In genomic region chr6:29985058-29985498, GRCm38 (mm10) we compare ENCODE assay signal across 8 mouse cellular contexts.
A peak's percentile ranks its signal among the peaks of the same experiment; 100 is the strongest.
DNase-seq lines count a peak whose midpoint lies in the region; ATAC-seq and TF ChIP-seq lines count a peak whose summit lies in the region.

No protein-coding gene starts in this region.

- H3K79me2 ChIP-seq in CH12.LX (replicated peaks; ENCODE audit: control insufficient read depth, extremely low read depth, insufficient read depth, poor library complexity, severe bottlenecking): no peaks in the 10 kb centered on the region

- in situ Hi-C loops in CH12.LX (cut with MboI; ENCODE audit: low pct_ligation_motif_present, low pct_unique_long_range_greater_than_20kb, low sequenced_read_pairs): no loop called here

- TF ChIP-seq POLR2A in CH12.LX (IDR thresholded peaks at IDR 0.05; ENCODE audit: low read depth, low read length): no peak; the same call in 1 of the 2 replicates
- peak; percentile 69 for TF ChIP-seq POLR2A in testis, adult 2 months (IDR thresholded peaks at IDR 0.05; ENCODE audit: control insufficient read depth, low read depth, low read length)

- WGBS in forebrain, embryonic 10.5 days: under 1% methylated on average over 37 of the region's 37 CpGs
- WGBS in heart, embryonic 14.5 days: under 1% methylated on average over 37 of the region's 37 CpGs
- WGBS in liver, embryonic 15.5 days (ENCODE audit: insufficient replicate concordance): under 1% methylated on average over 37 of the region's 37 CpGs
- WGBS in neural tube, embryonic 11.5 days: under 1% methylated on average over 37 of the region's 37 CpGs

- peak overlapping the region; percentile 41 for H3K9ac ChIP-seq in CH12.LX (ENCODE audit: insufficient read depth, low read depth)
- peak overlapping the region; percentile 69 for H3K9ac ChIP-seq in heart, embryonic 14.5 days (ENCODE audit: low read length)
- peak overlapping the region; percentile 62 for H3K9ac ChIP-seq in liver, embryonic 15.5 days
- H3K9ac ChIP-seq in neural tube, embryonic 11.5 days (ENCODE audit: low read length): peak overlapping the region; percentile 50

- ATAC-seq in heart, embryonic 14.5 days (ENCODE audit: insufficient number of reproducible peaks, insufficient read depth, low FRiP score, low read depth): peak; percentile 73
- peak; percentile 88 for ATAC-seq in liver, embryonic 15.5 days (ENCODE audit: insufficient read depth)
- ATAC-seq in neural tube, embryonic 11.5 days (ENCODE audit: insufficient read depth, low FRiP score, low TSS enrichment): peak; percentile 71; the same call in 1 of the 2 replicates

- no peak for TF ChIP-seq EP300 in CH12.LX (IDR thresholded peaks at IDR 0.05; ENCODE audit: low read length)

- H3K27ac ChIP-seq in CH12.LX (ENCODE audit: insufficient read depth, low read depth): no peak overlapping the region
- peak overlapping the region; percentile 76 for H3K27ac ChIP-seq in forebrain, embryonic 10.5 days
- peak overlapping the region in 1 of 2 experiments; percentile 20; a peak in 1 of 4 replicates for H3K27ac ChIP-seq in heart, embryonic 14.5 days (replicated peaks in 1 of 2; ENCODE audit: control insufficient read depth in 1 of 2, insufficient read depth in 1 of 2, low read depth in 2 of 2, low read length in 2 of 2)
- peak overlapping the region; percentile 56 for H3K27ac ChIP-seq in liver, embryonic 15.5 days (replicated peaks)
- no peak overlapping the region for H3K27ac ChIP-seq in neural tube, embryonic 11.5 days (ENCODE audit: low read depth, low read length)
- no peak overlapping the region for H3K27ac ChIP-seq in testis, adult 2 months (ENCODE audit: control insufficient read depth, insufficient read depth, low read depth, low read length)

- H3K9me3 ChIP-seq in CH12.LX (replicated peaks; ENCODE audit: low read length): peaks cover 3% of the 10 kb centered on the region
- H3K9me3 ChIP-seq in forebrain, embryonic 10.5 days: no peaks in the 10 kb centered on the region; the same call in 1 of the 2 replicates
- no peaks in the 10 kb centered on the region for H3K9me3 ChIP-seq in heart, embryonic 14.5 days (ENCODE audit: control insufficient read depth, low read length)
- no peaks in the 10 kb centered on the region for H3K9me3 ChIP-seq in liver, embryonic 15.5 days (replicated peaks)
- H3K9me3 ChIP-seq in neural tube, embryonic 11.5 days (ENCODE audit: control insufficient read depth, low read length): no peaks in the 10 kb centered on the region

- H3K4me2 ChIP-seq in CH12.LX (ENCODE audit: insufficient read depth, low read depth, poor library complexity, severe bottlenecking): peak overlapping the region; percentile 63
- peak overlapping the region; percentile 97 for H3K4me2 ChIP-seq in heart, embryonic 14.5 days (ENCODE audit: low read length)
- peak overlapping the region; percentile 91 for H3K4me2 ChIP-seq in liver, embryonic 15.5 days
- H3K4me2 ChIP-seq in neural tube, embryonic 11.5 days (ENCODE audit: low read depth): peak overlapping the region; percentile 86

- no peak for TF ChIP-seq RAD21 in CH12.LX (IDR thresholded peaks at IDR 0.05; ENCODE audit: low read depth, low read length)

- H3K36me3 ChIP-seq in CH12.LX (replicated peaks in 1 of 2; ENCODE audit: control insufficient read depth in 1 of 2, insufficient read depth in 1 of 2, low read length in 1 of 2): no peaks in the 10 kb centered on the region
- no peaks in the 10 kb centered on the region for H3K36me3 ChIP-seq in forebrain, embryonic 10.5 days (replicated peaks)
- no peaks in the 10 kb centered on the region for H3K36me3 ChIP-seq in heart, embryonic 14.5 days (ENCODE audit: control insufficient read depth, insufficient read depth, low read length)
- no peaks in the 10 kb centered on the region for H3K36me3 ChIP-seq in liver, embryonic 15.5 days (replicated peaks)
- no peaks in the 10 kb centered on the region for H3K36me3 ChIP-seq in neural tube, embryonic 11.5 days (ENCODE audit: control insufficient read depth, insufficient read depth, low read length)
- H3K36me3 ChIP-seq in testis, adult 2 months (ENCODE audit: control insufficient read depth, insufficient read depth, low read length): no peaks in the 10 kb centered on the region

- peaks cover 9 to 11% of the 10 kb centered on the region in 2 experiments for H3K4me1 ChIP-seq in CH12.LX (ENCODE audit: control insufficient read depth in 1 of 2, insufficient read depth in 2 of 2)
- H3K4me1 ChIP-seq in forebrain, embryonic 10.5 days: peaks cover 13% of the 10 kb centered on the region
- no peaks in the 10 kb centered on the region for H3K4me1 ChIP-seq in heart, embryonic 14.5 days (ENCODE audit: control insufficient read depth in 2 of 2, insufficient read depth in 2 of 2, low read length in 2 of 2)
- peaks cover 45% of the 10 kb centered on the region for H3K4me1 ChIP-seq in liver, embryonic 15.5 days (replicated peaks)
- H3K4me1 ChIP-seq in neural tube, embryonic 11.5 days (ENCODE audit: control insufficient read depth, insufficient read depth, low read length): no peaks in the 10 kb centered on the region
- H3K4me1 ChIP-seq in testis, adult 2 months (ENCODE audit: control insufficient read depth, insufficient read depth, low read length): peaks cover 2% of the 10 kb centered on the region; the same call in 1 of the 2 replicates

- no peak for TF ChIP-seq CTCF in CH12.LX (conservative IDR thresholded peaks at IDR 0.05 in 1 of 2, IDR thresholded peaks at IDR 0.05 in 1 of 2; ENCODE audit: low read depth in 2 of 2, low read length in 2 of 2)
- TF ChIP-seq CTCF in testis, adult 2 months (IDR thresholded peaks at IDR 0.05; ENCODE audit: control insufficient read depth, insufficient read depth, insufficient replicate concordance, low read depth, low read length): no peak

- dilution Hi-C loops in CH12.LX (cut with MboI; ENCODE audit: extremely low pct_ligation_motif_present, extremely low pct_unique_long_range_greater_than_20kb, low sequenced_read_pairs): no loop called here

- peak; percentile 91 for DNase-seq in CH12.LX (ENCODE audit: extremely low read depth)
- peak; percentile 95 for DNase-seq in c-Kit-positive CD71-negative TER-119-negative erythroid progenitor cells, embryonic 14.5 days (ENCODE audit: low read depth)
- DNase-seq in forebrain, embryonic 10.5 days (ENCODE audit: extremely low spot score, low spot score): peak; percentile 74
- DNase-seq in kidney, postnatal 10 days: peak; percentile 90
- peak; percentile 71 for DNase-seq in neural tube, embryonic 11.5 days (ENCODE audit: low spot score)

- peaks cover 3% of the 10 kb centered on the region for H3K27me3 ChIP-seq in CH12.LX (replicated peaks)
- peaks cover 21% of the 10 kb centered on the region for H3K27me3 ChIP-seq in forebrain, embryonic 10.5 days (ENCODE audit: poor library complexity, severe bottlenecking)
- peaks cover 3% of the 10 kb centered on the region; the same call in 1 of the 2 replicates for H3K27me3 ChIP-seq in heart, embryonic 14.5 days (ENCODE audit: control insufficient read depth, insufficient read depth, low read length)
- peaks cover 12% of the 10 kb centered on the region for H3K27me3 ChIP-seq in liver, embryonic 15.5 days
- H3K27me3 ChIP-seq in neural tube, embryonic 11.5 days (ENCODE audit: control insufficient read depth, insufficient read depth, low read length): peaks cover 8% of the 10 kb centered on the region
- no peaks in the 10 kb centered on the region for H3K27me3 ChIP-seq in testis, adult 2 months (ENCODE audit: control insufficient read depth, insufficient read depth, low read length)

- H3K4me3 ChIP-seq in CH12.LX (replicated peaks in 1 of 3; ENCODE audit: low read depth in 2 of 3, low read length in 2 of 3, poor library complexity in 1 of 3): peak overlapping the region; percentile 54 to 63 (median 61)
- peak overlapping the region; percentile 70 for H3K4me3 ChIP-seq in forebrain, embryonic 10.5 days
- H3K4me3 ChIP-seq in heart, embryonic 14.5 days (ENCODE audit: control insufficient read depth in 1 of 2, insufficient read depth in 1 of 2, low read depth in 1 of 2, low read length in 2 of 2): peak overlapping the region; percentile 54 to 61
- peak overlapping the region; percentile 57 for H3K4me3 ChIP-seq in liver, embryonic 15.5 days (replicated peaks)
- peak overlapping the region; percentile 47 for H3K4me3 ChIP-seq in neural tube, embryonic 11.5 days (ENCODE audit: low read depth, low read length)
- peak overlapping the region; percentile 90 for H3K4me3 ChIP-seq in testis, adult 2 months (ENCODE audit: control insufficient read depth, low read depth, low read length)

TF ChIP-seq in CH12.LX, 34 proteins besides CTCF, POLR2A, EP300 and RAD21:
- TF ChIP-seq IRF4 (IDR thresholded peaks at IDR 0.05; ENCODE audit: low read depth, low read length) (0 out of 2 replicates have a peak, but pooled peaks have one; percentile 28), JUND (conservative IDR thresholded peaks at IDR 0.05; ENCODE audit: low read depth, low read length) (no peak), UBTF (IDR thresholded peaks at IDR 0.05; ENCODE audit: low read depth, low read length) (peak; percentile 75; the same call in 1 of the 2 replicates), CHD1 (IDR thresholded peaks at IDR 0.05; ENCODE audit: low read depth, low read length) (no peak), GABPA (IDR thresholded peaks at IDR 0.05; ENCODE audit: insufficient replicate concordance, low read depth, low read length) (no peak), MXI1 (IDR thresholded peaks at IDR 0.05; ENCODE audit: low read depth, low read length) (peak; percentile 78), SIN3A (IDR thresholded peaks at IDR 0.05; ENCODE audit: low read length) (peak; percentile 65; the same call in 1 of the 2 replicates), MAFK (IDR thresholded peaks at IDR 0.05; ENCODE audit: insufficient replicate concordance, low read length) (0 out of 2 replicates have a peak, but pooled peaks have one; percentile 10), RCOR1 (conservative IDR thresholded peaks at IDR 0.05; ENCODE audit: low read depth, low read length) (no peak), ELF1 (IDR thresholded peaks at IDR 0.05; ENCODE audit: low read depth, low read length) (no peak)

Comparison
In these comparisons a context has a peak if more than half of its experiments do, and no peak if none do; other contexts are left out.
1. H3K27ac ChIP-seq: peak in forebrain, embryonic 10.5 days (single experiment) and liver, embryonic 15.5 days (single experiment); none in CH12.LX (single experiment), neural tube, embryonic 11.5 days (single experiment) and testis, adult 2 months (single experiment).
2. Peak in every context shown above with its lines, with median percentiles within 50 percentile points of each other: DNase-seq, H3K4me2 ChIP-seq, H3K4me3 ChIP-seq, H3K9ac ChIP-seq and ATAC-seq.